ENCODE assay signal across 12 mouse cellular contexts in genomic region chr16:38350361-38350855, GRCm38 (mm10). TPM values are rescaled to one million over a fixed set of nuclear protein-coding genes. Genes with fewer than 3 reads are reported as not detected.
DNase-seq lines count a peak whose midpoint lies in the region; ATAC-seq and TF ChIP-seq lines count a peak whose summit lies in the region.
"Had no signal": no experiment of that assay in that cellular context is flagged by ENCODE, and none has a peak within 500 bp of the region (broad histone marks: within the 10 kb centered on the region; RNA-seq: fewer than 3 reads in every experiment).

No protein-coding gene starts in this region.

- H3K9ac ChIP-seq in heart, embryonic 16.5 days (ENCODE audit: low read length), result peak overlapping the region; percentile 38
- peak overlapping the region; percentile 16 for H3K9ac ChIP-seq in liver, embryonic 15.5 days
- H3K9ac ChIP-seq: forebrain, embryonic 13.5 days; limb, embryonic 12.5 days had no signal

- H3K27me3 ChIP-seq in heart, embryonic 16.5 days (ENCODE audit: control insufficient read depth, insufficient read depth, low read length), result no peaks in the 10 kb centered on the region
- no peaks in the 10 kb centered on the region for H3K27me3 ChIP-seq in liver, embryonic 15.5 days
- H3K27me3 ChIP-seq in small intestine, adult 2 months (ENCODE audit: control insufficient read depth, insufficient read depth, low read length), result no peaks in the 10 kb centered on the region
- no peaks in the 10 kb centered on the region for H3K27me3 ChIP-seq in forebrain, embryonic 10.5 days (ENCODE audit: poor library complexity, severe bottlenecking)
- H3K27me3 ChIP-seq: forebrain, embryonic 13.5 days; limb, embryonic 12.5 days had no signal

- DNase-seq in right cerebral cortex, adult 18-20 months, result no peak
- DNase-seq in kidney, postnatal 4 days, result no peak
- DNase-seq in forebrain, embryonic 10.5 days (ENCODE audit: extremely low spot score, low spot score), result no peak
- DNase-seq: kidney, postnatal 10 days had no signal

- peaks cover 8% of the 10 kb centered on the region; the same call in 1 of the 2 replicates for H3K36me3 ChIP-seq in heart, embryonic 16.5 days (ENCODE audit: control insufficient read depth, insufficient read depth)
- H3K36me3 ChIP-seq in liver, embryonic 15.5 days (replicated peaks), result peaks cover 48% of the 10 kb centered on the region
- peaks cover 29% of the 10 kb centered on the region for H3K36me3 ChIP-seq in small intestine, adult 2 months (ENCODE audit: control insufficient read depth, insufficient read depth, low read length)
- peaks cover 45% of the 10 kb centered on the region for H3K36me3 ChIP-seq in forebrain, embryonic 10.5 days (replicated peaks)

- peaks cover 42% of the 10 kb centered on the region for H3K4me1 ChIP-seq in heart, embryonic 16.5 days (ENCODE audit: control insufficient read depth, insufficient read depth, low read length)
- peaks cover 56% of the 10 kb centered on the region for H3K4me1 ChIP-seq in liver, embryonic 15.5 days (replicated peaks)
- peaks cover 4% of the 10 kb centered on the region; the same call in 1 of the 2 replicates for H3K4me1 ChIP-seq in small intestine, adult 2 months (ENCODE audit: control insufficient read depth, insufficient read depth, insufficient read length, low read length)
- peaks cover 17% of the 10 kb centered on the region for H3K4me1 ChIP-seq in forebrain, embryonic 10.5 days

- 13% methylated on average over 7 of the region's 7 CpGs for WGBS in heart, embryonic 16.5 days
- 26% methylated on average over 7 of the region's 7 CpGs for WGBS in liver, embryonic 15.5 days (ENCODE audit: insufficient replicate concordance)
- WGBS in small intestine, adult 2 months, result 37% methylated on average over 7 of the region's 7 CpGs
- 89% methylated on average over 7 of the region's 7 CpGs for WGBS in forebrain, embryonic 10.5 days

- no peaks in the 10 kb centered on the region for H3K9me3 ChIP-seq in heart, embryonic 16.5 days (replicated peaks; ENCODE audit: control insufficient read depth, low read length)
- H3K9me3 ChIP-seq in liver, embryonic 15.5 days (replicated peaks), result no peaks in the 10 kb centered on the region
- no peaks in the 10 kb centered on the region for H3K9me3 ChIP-seq in forebrain, embryonic 10.5 days
- H3K9me3 ChIP-seq: forebrain, embryonic 13.5 days; hindbrain, embryonic 10.5 days; limb, embryonic 12.5 days had no signal

- no peak overlapping the region for H3K4me3 ChIP-seq in heart, embryonic 16.5 days (ENCODE audit: low read length)
- peak overlapping the region; percentile 15 for H3K4me3 ChIP-seq in liver, embryonic 15.5 days (replicated peaks)
- no peak overlapping the region for H3K4me3 ChIP-seq in small intestine, adult 2 months (ENCODE audit: low read depth, low read length)
- H3K4me3 ChIP-seq in forebrain, embryonic 10.5 days, result no peak overlapping the region
- H3K4me3 ChIP-seq: forebrain, embryonic 13.5 days; hindbrain, embryonic 10.5 days; limb, embryonic 12.5 days had no signal

- ATAC-seq in erythroblast, adult 5-6 weeks (replicated peaks; ENCODE audit: low FRiP score, poor library complexity, severe bottlenecking), result peak; percentile 49; the same call in 1 of the 2 replicates
- ATAC-seq in heart, embryonic 16.5 days (replicated peaks; ENCODE audit: extremely low read depth, insufficient read depth, low FRiP score), result peak; percentile 78
- ATAC-seq in liver, embryonic 15.5 days (ENCODE audit: insufficient read depth), result peak; percentile 55
- ATAC-seq in CD4-positive, CD25-positive, alpha-beta regulatory T cell, adult 4 months, result no peak
- ATAC-seq: forebrain, embryonic 13.5 days had no signal

- TF ChIP-seq CTCF in small intestine, adult 2 months (IDR thresholded peaks at IDR 0.05; ENCODE audit: extremely low read depth, insufficient read length, insufficient replicate concordance, low read depth, low read length), result no peak

- H3K4me2 ChIP-seq in heart, embryonic 16.5 days (ENCODE audit: low read depth, low read length), result peak overlapping the region; percentile 32
- H3K4me2 ChIP-seq in liver, embryonic 15.5 days, result peak overlapping the region; percentile 75
- H3K4me2 ChIP-seq: forebrain, embryonic 13.5 days; limb, embryonic 12.5 days had no signal

- no peak for TF ChIP-seq POLR2A in small intestine, adult 2 months (IDR thresholded peaks at IDR 0.05; ENCODE audit: low read depth, low read length)

- peak overlapping the region; percentile 92 for H3K27ac ChIP-seq in heart, embryonic 16.5 days (ENCODE audit: low read length)
- peak overlapping the region; percentile 77 for H3K27ac ChIP-seq in liver, embryonic 15.5 days (replicated peaks)
- 0 out of 2 replicates have a peak overlapping the region, but pooled peaks have one; percentile 20 for H3K27ac ChIP-seq in small intestine, adult 2 months (ENCODE audit: insufficient read depth, low read depth, low read length)
- H3K27ac ChIP-seq in forebrain, embryonic 10.5 days, result no peak overlapping the region
- H3K27ac ChIP-seq: forebrain, embryonic 13.5 days; hindbrain, embryonic 10.5 days; limb, embryonic 12.5 days had no signal

RNA-seq across cellular contexts. Expression of gene Gm21987, which starts 3.6 kb away (rescaled TPM):
- total RNA-seq in erythroblast, adult 5-6 weeks (2015; ENCODE audit: low replicate concordance), result not detected in 2 replicates
- total RNA-seq in erythroblast, adult 5-6 weeks (2017; ENCODE audit: low replicate concordance), result not detected in 2 replicates
- polyA plus RNA-seq in heart, embryonic 16.5 days (2015; fragmentation: Nextera tagmentation; extraction: Ambion mirVana), result 2.3 and 4.6 TPM in 2 replicates
- not detected in 2 replicates for polyA plus RNA-seq in liver, embryonic 15.5 days (2015; fragmentation: Nextera tagmentation; extraction: Ambion mirVana)
- not detected in 2 replicates for polyA plus RNA-seq in small intestine, adult 2 months (2012; rRNA removed)
- polyA plus RNA-seq in CD4-positive, CD25-positive, alpha-beta regulatory T cell, adult 4 months (2017; shearing (Covaris generic)), result not detected
- polyA plus RNA-seq in forebrain, embryonic 10.5 days (2016; fragmentation: Nextera tagmentation; extraction: Ambion mirVana), result not detected in 2 replicates
- polyA plus RNA-seq: forebrain, embryonic 13.5 days; hindbrain, embryonic 10.5 days; limb, embryonic 12.5 days had no signal

RNA-seq across cellular contexts. Expression of gene Cox17, which starts 3.6 kb away (rescaled TPM):
- total RNA-seq in erythroblast, adult 5-6 weeks (2015; ENCODE audit: low replicate concordance), result 53.5 and 84.5 TPM in 2 replicates
- 93.1 and 317 TPM in 2 replicates for total RNA-seq in erythroblast, adult 5-6 weeks (2017; ENCODE audit: low replicate concordance)
- polyA plus RNA-seq in heart, embryonic 16.5 days (2015; fragmentation: Nextera tagmentation; extraction: Ambion mirVana), result 256 and 261 TPM in 2 replicates
- polyA plus RNA-seq in liver, embryonic 15.5 days (2015; fragmentation: Nextera tagmentation; extraction: Ambion mirVana), result 202 and 255 TPM in 2 replicates
- 31.6 and 76.2 TPM in 2 replicates for polyA plus RNA-seq in small intestine, adult 2 months (2012; rRNA removed)
- 100 to 1,000 TPM; 203 to 275 TPM for polyA plus RNA-seq in CD4-positive, CD25-positive, alpha-beta regulatory T cell, adult 4 months (2017; shearing (Covaris generic))
- 134 TPM in 2 replicates for polyA plus RNA-seq in forebrain, embryonic 10.5 days (2016; fragmentation: Nextera tagmentation; extraction: Ambion mirVana)

RNA-seq across cellular contexts. Expression of gene Maats1, which starts 8.5 kb away (rescaled TPM):
- 0.42 TPM in 1 of 2 replicates, not detected in the other for total RNA-seq in erythroblast, adult 5-6 weeks (2015; ENCODE audit: low replicate concordance)
- not detected in 2 replicates for total RNA-seq in erythroblast, adult 5-6 weeks (2017; ENCODE audit: low replicate concordance)
- polyA plus RNA-seq in heart, embryonic 16.5 days (2015; fragmentation: Nextera tagmentation; extraction: Ambion mirVana), result 0.12 and 0.50 TPM in 2 replicates
- 0.03 and 0.05 TPM in 2 replicates for polyA plus RNA-seq in liver, embryonic 15.5 days (2015; fragmentation: Nextera tagmentation; extraction: Ambion mirVana)
- 0.05 and 0.16 TPM in 2 replicates for polyA plus RNA-seq in small intestine, adult 2 months (2012; rRNA removed)
- polyA plus RNA-seq in CD4-positive, CD25-positive, alpha-beta regulatory T cell, adult 4 months (2017; shearing (Covaris generic)), result under 1 TPM in 1 of 2 experiments, not detected in 1; 0.24 TPM
- polyA plus RNA-seq in forebrain, embryonic 10.5 days (2016; fragmentation: Nextera tagmentation; extraction: Ambion mirVana), result 0.31 and 0.36 TPM in 2 replicates

RNA-seq across cellular contexts. Expression of gene Popdc2, which starts 11.6 kb away (rescaled TPM):
- total RNA-seq in erythroblast, adult 5-6 weeks (2015; ENCODE audit: low replicate concordance), result 24.9 and 26.5 TPM in 2 replicates
- total RNA-seq in erythroblast, adult 5-6 weeks (2017; ENCODE audit: low replicate concordance), result 6.2 and 14.2 TPM in 2 replicates
- polyA plus RNA-seq in heart, embryonic 16.5 days (2015; fragmentation: Nextera tagmentation; extraction: Ambion mirVana), result 421 and 423 TPM in 2 replicates
- 22.8 and 23.6 TPM in 2 replicates for polyA plus RNA-seq in liver, embryonic 15.5 days (2015; fragmentation: Nextera tagmentation; extraction: Ambion mirVana)
- polyA plus RNA-seq in small intestine, adult 2 months (2012; rRNA removed), result 6.5 and 7.7 TPM in 2 replicates
- polyA plus RNA-seq in CD4-positive, CD25-positive, alpha-beta regulatory T cell, adult 4 months (2017; shearing (Covaris generic)), result 1 to 10 TPM; 2.3 to 6.2 TPM
- 0.63 and 0.73 TPM in 2 replicates for polyA plus RNA-seq in forebrain, embryonic 10.5 days (2016; fragmentation: Nextera tagmentation; extraction: Ambion mirVana)

RNA-seq across cellular contexts. Expression of gene Nr1i2, which starts 55.8 kb away (rescaled TPM):
- not detected in 2 replicates for total RNA-seq in erythroblast, adult 5-6 weeks (2015; ENCODE audit: low replicate concordance)
- not detected in 2 replicates for total RNA-seq in erythroblast, adult 5-6 weeks (2017; ENCODE audit: low replicate concordance)
- 0.09 TPM in 1 of 2 replicates, not detected in the other for polyA plus RNA-seq in heart, embryonic 16.5 days (2015; fragmentation: Nextera tagmentation; extraction: Ambion mirVana)
- polyA plus RNA-seq in liver, embryonic 15.5 days (2015; fragmentation: Nextera tagmentation; extraction: Ambion mirVana), result 4.8 and 5.3 TPM in 2 replicates
- polyA plus RNA-seq in small intestine, adult 2 months (2012; rRNA removed), result 25.5 and 72.6 TPM in 2 replicates
- not detected for polyA plus RNA-seq in CD4-positive, CD25-positive, alpha-beta regulatory T cell, adult 4 months (2017; shearing (Covaris generic))
- not detected in 2 replicates for polyA plus RNA-seq in forebrain, embryonic 10.5 days (2016; fragmentation: Nextera tagmentation; extraction: Ambion mirVana)
- polyA plus RNA-seq: forebrain, embryonic 13.5 days; hindbrain, embryonic 10.5 days; limb, embryonic 12.5 days had no signal
